Mouse (Mus musculus) hindbrain, embryonic 13.5 days (tissue): Measurements from ENCODE around the gene Ces4a. TPM values are rescaled to one million over a fixed set of nuclear protein-coding genes. Genes with fewer than 3 reads are reported as not detected.

Experiments
- ATAC-seq: fragments of 200-750 bp; cut with Nextera tagmentation; 2 replicates; pipeline ENCODE4 v1.8.0; 2017; ENCODE audit warnings: moderate TSS enrichment; ENCODE audit not compliant: low FRiP score
- H3K27ac ChIP-seq: fragments of 300-500 bp; sonication (generic); 2 replicates; pipeline ENCODE4 v1.5.1; 2015; ENCODE audit warnings: inconsistent platforms, mild to moderate bottlenecking, moderate library complexity
- H3K27me3 ChIP-seq: fragments of 300-500 bp; sonication (generic); 2 replicates; pipeline ENCODE4 v1.6.1; 2015; ENCODE audit warnings: mild to moderate bottlenecking, inconsistent platforms
- H3K36me3 ChIP-seq: fragments of 300-500 bp; sonication (generic); 2 replicates; pipeline ENCODE4 v1.6.1; 2015; ENCODE audit warnings: mild to moderate bottlenecking, inconsistent platforms
- H3K4me1 ChIP-seq: fragments of 300-500 bp; sonication (generic); replicated peaks from 2 replicates; pipeline ENCODE4 v1.6.1; 2015; ENCODE audit warnings: inconsistent platforms
- H3K4me2 ChIP-seq: fragments of 300-500 bp; sonication (generic); 2 replicates; pipeline ENCODE4 v1.6.1; 2015; ENCODE audit warnings: inconsistent platforms, mild to moderate bottlenecking, moderate library complexity
- H3K4me3 ChIP-seq: fragments of 300-500 bp; sonication (generic); 2 replicates; pipeline ENCODE4 v1.5.1; 2015; ENCODE audit warnings: mild to moderate bottlenecking, inconsistent platforms
- H3K9ac ChIP-seq: fragments of 300-500 bp; sonication (generic); 2 replicates; pipeline ENCODE4 v1.6.1; 2015; ENCODE audit warnings: mild to moderate bottlenecking, inconsistent platforms
- H3K9me3 ChIP-seq: fragments of 300-500 bp; sonication (generic); 2 replicates; pipeline ENCODE4 v1.6.1; 2016; ENCODE audit warnings: inconsistent platforms
- WGBS: fragments of 180-500 bp; shearing (Covaris S2); methylation state at CpG from one replicate; pipeline ENCODE4 v1.1.7; 2015; 5-methylcytosine and 5-hydroxymethylcytosine counted together
- polyA plus RNA-seq: library from polyadenylated mRNA; unstranded; fragments of >200 nt; fragmentation: Nextera tagmentation; extraction: Ambion mirVana; gene quantifications from 2 replicates; pipeline ENCODE4 v1.2.1, GENCODE M21; 2015

The Ces4a gene
- polyA plus RNA-seq, 1 experiment from 2014 or later, result not detected

DNA sequence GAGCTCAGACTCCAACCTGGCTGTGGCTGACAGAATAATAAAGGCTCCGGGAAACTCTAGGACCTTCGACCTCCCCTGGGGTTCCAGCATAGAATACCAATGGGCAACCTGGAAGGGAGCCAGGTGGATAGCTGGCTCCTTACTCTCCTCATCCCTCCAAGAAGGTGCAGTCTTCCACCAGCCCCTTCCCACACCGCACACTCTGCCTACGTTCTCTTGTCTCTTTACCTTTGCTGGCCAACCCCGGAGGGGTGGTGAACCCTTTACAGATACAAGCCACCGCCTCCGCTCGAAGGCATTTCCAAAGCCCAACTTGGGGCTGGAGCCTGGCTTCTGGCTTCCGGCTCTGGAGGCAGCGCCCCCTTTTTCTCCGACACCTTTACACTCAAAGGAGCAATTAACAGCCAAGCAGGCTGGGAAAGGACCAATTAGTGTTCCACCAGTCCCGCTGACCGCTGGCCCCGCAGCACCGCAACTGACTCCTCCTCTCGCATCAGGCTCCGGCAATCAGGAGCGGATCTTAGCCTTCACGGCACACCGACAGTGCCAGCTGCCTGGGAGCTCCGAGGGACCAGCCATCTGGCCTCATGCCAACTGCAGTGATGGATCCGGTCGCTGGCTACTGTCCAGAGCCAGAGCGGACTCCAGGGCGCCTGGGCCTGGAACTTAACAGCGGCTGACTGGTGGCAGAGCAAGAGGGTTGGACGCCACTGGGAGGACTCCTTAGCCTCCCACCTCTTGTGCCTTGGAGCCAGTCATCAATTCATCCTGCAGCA, 21.2 kb downstream of the Ces4a start:
- WGBS, result 1% methylated on average over 27 of the region's 27 CpGs
- peaks cover 14% of the 10 kb centered on the region for H3K4me1 ChIP-seq
- peak overlapping the region; percentile 59 for H3K27ac ChIP-seq
- peak overlapping the region; percentile 64; the same call in 1 of the 2 replicates for H3K9ac ChIP-seq
- no peaks in the 10 kb centered on the region for H3K9me3 ChIP-seq
- peak overlapping the region; percentile 39 for H3K4me3 ChIP-seq
- no peaks in the 10 kb centered on the region for H3K36me3 ChIP-seq
- peaks cover 29% of the 10 kb centered on the region for H3K27me3 ChIP-seq
- peak; percentile 95 for ATAC-seq
- peak overlapping the region; percentile 62 for H3K4me2 ChIP-seq

DNA sequence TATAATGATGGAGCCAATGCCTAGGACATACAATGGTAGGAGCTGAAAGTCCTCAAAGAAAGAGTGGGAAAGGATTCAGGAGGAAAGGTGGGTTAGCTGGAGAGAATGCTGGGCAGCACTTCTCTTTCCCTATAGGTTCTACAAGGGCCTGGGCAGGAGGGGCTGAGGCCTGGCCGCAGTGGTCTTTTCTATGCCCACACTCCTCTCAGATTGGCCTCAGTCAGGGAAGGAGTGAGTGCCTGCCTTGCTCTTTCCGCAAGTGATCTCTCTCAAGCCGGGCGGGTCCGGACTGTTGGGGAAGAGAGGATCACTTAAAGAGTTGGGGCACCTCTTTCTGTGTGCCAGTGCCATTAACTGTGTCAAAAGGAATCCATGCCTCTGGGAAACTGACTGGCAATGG, 22.7 kb downstream of the Ces4a start:
- no peak overlapping the region for H3K4me3 ChIP-seq
- peaks cover 14% of the 10 kb centered on the region for H3K4me1 ChIP-seq
- no peak overlapping the region for H3K9ac ChIP-seq
- 92% methylated on average over 5 of the region's 5 CpGs for WGBS
- no peak overlapping the region for H3K4me2 ChIP-seq
- ATAC-seq, result no peak
- no peaks in the 10 kb centered on the region for H3K9me3 ChIP-seq
- no peaks in the 10 kb centered on the region for H3K36me3 ChIP-seq
- no peak overlapping the region for H3K27ac ChIP-seq
- peaks cover 25% of the 10 kb centered on the region for H3K27me3 ChIP-seq

DNA sequence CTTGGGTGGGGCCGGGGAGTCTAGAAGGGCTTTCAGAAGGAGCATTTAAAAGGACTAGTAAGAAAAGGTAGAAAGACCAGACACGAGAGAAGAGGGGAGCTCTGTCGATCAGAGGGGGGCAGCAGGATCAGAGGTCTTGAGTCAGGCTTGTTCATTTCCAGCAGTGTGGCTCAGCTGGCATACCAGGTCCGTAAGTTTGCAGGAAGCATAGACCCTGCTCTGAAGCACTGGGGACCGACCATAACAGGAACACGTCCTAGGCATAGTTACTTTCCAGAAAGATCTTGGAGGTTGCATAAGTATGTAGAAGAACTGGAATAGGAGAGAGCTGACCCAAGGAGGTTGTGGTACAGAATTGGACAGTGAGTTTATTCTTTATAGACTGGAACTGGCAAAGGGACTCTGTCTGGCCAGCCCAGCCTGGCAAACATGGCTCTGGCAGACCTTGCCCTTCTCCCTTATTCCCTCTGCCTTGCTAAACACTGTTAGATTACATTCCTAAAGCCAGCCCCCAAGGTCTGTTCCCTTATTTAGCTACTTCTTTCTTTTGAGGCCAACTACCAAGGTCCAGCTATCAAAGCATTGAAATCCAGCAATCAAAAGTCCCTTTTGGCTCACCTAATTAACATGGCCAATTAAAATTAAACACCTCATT, 23.6 kb downstream of the Ces4a start:
- Histone ChIP-seq H3K9me3 (no peaks in the 10 kb centered on the region), H3K9ac (no peak overlapping the region), H3K27me3 (peaks cover 21% of the 10 kb centered on the region), H3K4me2 (no peak overlapping the region), H3K4me1 (peaks cover 14% of the 10 kb centered on the region), H3K27ac (no peak overlapping the region), H3K4me3 (no peak overlapping the region), H3K36me3 (no peaks in the 10 kb centered on the region)
- ATAC-seq, result no peak
- WGBS, result 85% methylated on average over 6 of the region's 6 CpGs

DNA sequence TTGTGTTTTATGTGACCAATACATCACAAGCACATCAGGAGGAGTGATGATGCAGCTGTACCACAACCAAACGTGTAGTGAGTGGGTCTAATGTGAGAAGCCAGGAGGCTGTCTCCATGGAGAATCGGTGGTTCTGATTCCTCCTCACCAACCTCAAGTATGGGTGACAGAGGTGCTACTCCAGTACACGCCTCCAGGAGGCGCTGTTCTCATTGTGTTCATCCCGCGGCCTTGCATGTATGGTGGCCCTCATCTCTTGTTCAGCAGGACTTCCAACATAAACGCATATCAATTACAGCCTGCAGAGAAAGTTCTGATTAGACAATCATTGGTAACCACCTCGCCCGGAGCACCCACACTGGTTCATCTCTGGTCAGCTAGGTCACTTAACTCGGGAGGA, 26.0 kb downstream of the Ces4a start:
- 56% methylated on average over 10 of the region's 10 CpGs for WGBS
- no peak for ATAC-seq
- H3K9me3 ChIP-seq, result no peaks in the 10 kb centered on the region
- no peak overlapping the region for H3K4me2 ChIP-seq
- no peak overlapping the region for H3K9ac ChIP-seq
- H3K27me3 ChIP-seq, result peaks cover 14% of the 10 kb centered on the region
- no peak overlapping the region for H3K4me3 ChIP-seq
- no peak overlapping the region for H3K27ac ChIP-seq
- H3K36me3 ChIP-seq, result no peaks in the 10 kb centered on the region
- peaks cover 9% of the 10 kb centered on the region for H3K4me1 ChIP-seq

DNA sequence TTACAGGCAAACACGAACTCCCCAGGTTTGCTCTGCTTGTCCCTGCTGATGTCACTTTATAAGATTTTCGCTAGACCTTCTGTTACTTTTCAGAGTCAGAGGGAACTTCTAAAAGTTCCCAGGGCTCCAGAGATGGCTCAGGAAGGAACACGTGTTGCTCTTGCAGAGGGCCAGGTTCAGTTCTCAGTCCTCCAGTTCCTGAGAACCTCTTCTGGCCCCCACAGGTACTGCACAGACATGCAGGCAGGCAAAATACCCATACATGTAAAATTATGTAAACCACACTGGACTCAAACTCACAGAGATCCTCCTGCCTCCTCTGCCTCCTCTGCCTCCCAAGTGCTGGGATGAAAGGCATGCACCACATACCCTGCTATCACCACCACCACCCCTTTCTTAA, 26.5 kb downstream of the Ces4a start:
- 77% methylated on average over 3 of the region's 3 CpGs for WGBS
- no peak overlapping the region for H3K27ac ChIP-seq
- H3K4me2 ChIP-seq, result no peak overlapping the region
- no peaks in the 10 kb centered on the region for H3K36me3 ChIP-seq
- peaks cover 4% of the 10 kb centered on the region for H3K4me1 ChIP-seq
- no peak overlapping the region for H3K9ac ChIP-seq
- no peak overlapping the region for H3K4me3 ChIP-seq
- H3K9me3 ChIP-seq, result no peaks in the 10 kb centered on the region
- peaks cover 14% of the 10 kb centered on the region for H3K27me3 ChIP-seq
- no peak for ATAC-seq

DNA sequence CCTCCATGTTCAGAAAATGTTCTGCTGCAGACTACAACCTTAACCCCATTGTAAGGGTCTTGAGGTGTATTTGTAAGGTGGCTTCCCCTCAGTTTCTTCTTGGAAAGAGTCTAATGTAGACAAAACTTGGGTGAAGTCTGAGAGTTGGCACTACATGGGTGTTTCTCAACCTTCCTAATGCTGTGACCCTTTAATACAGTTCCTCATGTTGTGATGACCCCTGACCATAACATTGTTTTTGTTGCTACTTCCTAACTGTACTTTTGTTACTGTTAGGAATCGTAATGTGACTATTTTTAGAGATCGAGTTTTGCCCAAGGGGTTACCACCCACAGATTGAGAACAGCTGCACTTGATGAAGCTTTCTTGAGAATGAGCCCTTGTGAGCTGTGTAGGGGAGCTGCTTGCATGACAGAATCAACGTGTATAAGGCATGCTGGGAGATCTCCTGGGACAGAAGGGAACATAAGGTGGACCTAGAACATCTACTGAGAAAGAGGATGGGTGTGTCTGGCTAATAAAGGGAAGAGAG, 29.6 kb downstream of the Ces4a start:
- Histone ChIP-seq H3K9ac (no peak overlapping the region), H3K4me3 (no peak overlapping the region), H3K9me3 (no peaks in the 10 kb centered on the region), H3K4me1 (no peaks in the 10 kb centered on the region), H3K4me2 (no peak overlapping the region), H3K36me3 (no peaks in the 10 kb centered on the region), H3K27ac (no peak overlapping the region), H3K27me3 (no peaks in the 10 kb centered on the region)
- no peak for ATAC-seq
- WGBS, result 62% methylated on average over 3 of the region's 3 CpGs

DNA sequence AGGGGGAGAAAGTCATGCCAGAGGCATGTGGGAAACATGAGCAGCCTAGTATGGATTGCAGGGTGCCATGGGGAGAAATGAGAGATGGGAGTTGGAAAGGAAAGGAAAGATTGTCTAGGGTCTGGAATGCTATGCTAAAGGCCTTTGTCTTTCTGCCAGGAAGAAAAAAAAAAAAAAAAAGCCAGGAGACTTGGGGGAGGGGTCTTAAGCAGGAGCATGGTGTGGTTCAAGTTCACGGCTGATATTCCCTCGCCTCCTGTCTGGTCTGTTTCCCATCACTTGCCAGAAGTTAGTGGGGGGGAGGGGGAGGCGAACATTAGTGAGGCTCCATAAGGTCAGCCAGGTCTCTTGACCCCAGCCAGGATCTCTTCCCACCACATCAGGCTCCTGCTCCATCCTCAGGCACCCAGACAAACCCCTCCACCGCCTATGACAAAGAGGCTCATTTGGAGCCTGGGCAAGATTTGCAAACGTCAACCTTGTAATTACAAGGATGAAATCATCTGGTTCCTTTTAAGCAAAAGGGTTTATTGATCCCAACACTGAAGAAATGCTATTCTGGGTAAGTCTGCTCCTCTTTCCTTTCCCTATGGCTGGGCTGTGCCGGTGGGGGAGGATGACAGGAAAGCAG, 32.8 kb downstream of the Ces4a start:
- H3K9me3 ChIP-seq, result no peaks in the 10 kb centered on the region
- H3K27ac ChIP-seq, result no peak overlapping the region
- no peak overlapping the region for H3K4me3 ChIP-seq
- H3K4me1 ChIP-seq, result no peaks in the 10 kb centered on the region
- H3K36me3 ChIP-seq, result no peaks in the 10 kb centered on the region
- H3K9ac ChIP-seq, result no peak overlapping the region
- H3K4me2 ChIP-seq, result no peak overlapping the region
- no peak for ATAC-seq
- WGBS, result 39% methylated on average over 6 of the region's 6 CpGs
- no peaks in the 10 kb centered on the region for H3K27me3 ChIP-seq

DNA sequence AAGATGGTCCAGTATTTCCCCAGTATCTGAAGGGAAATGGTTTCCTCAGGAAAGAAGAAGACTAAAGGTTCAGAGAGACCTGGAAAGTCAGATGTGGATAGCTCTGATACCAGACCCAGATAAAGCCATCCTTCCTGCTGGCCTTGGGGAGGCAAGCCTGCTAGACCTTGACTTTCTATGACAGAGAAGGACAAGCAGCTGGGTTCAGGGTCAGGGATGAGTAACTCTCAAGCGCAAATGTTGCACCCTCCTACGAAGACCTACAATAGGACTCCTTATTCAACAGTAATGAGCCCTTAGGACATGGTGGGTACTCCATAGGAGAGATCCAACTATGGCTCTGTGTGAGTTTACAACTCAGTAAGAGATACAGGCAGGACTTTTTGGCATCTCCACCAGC, 33.6 kb downstream of the Ces4a start:
- Histone ChIP-seq H3K9me3 (no peaks in the 10 kb centered on the region), H3K27me3 (no peaks in the 10 kb centered on the region), H3K36me3 (no peaks in the 10 kb centered on the region), H3K4me2 (no peak overlapping the region), H3K9ac (no peak overlapping the region), H3K27ac (no peak overlapping the region), H3K4me3 (no peak overlapping the region), H3K4me1 (0 out of 2 replicates have a peak, but pooled peaks cover 3% of the 10 kb centered on the region)
- WGBS, result 92% methylated on average over 2 of the region's 2 CpGs
- ATAC-seq, result no peak

DNA sequence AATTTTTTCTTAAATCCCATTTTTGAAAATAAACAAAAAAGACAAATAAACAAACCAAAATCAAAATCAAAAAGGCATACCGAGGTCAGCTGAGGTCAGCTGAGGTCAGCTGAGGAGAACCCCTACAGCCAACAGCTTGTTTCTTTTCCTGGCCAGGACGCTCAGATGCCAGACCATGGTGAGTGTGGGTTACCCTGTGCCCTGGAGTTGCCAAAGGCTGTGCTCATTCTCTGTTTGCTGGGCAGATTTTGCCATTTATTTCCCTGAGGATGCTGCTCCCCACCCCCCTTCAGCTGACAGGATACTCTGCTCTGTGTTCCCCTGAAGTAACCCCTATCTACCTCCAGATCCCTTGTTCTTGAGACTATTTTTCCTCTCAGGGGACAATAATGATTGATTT, 35.5 kb downstream of the Ces4a start:
- no peaks in the 10 kb centered on the region for H3K9me3 ChIP-seq
- 78% methylated on average over 2 of the region's 2 CpGs for WGBS

DNA sequence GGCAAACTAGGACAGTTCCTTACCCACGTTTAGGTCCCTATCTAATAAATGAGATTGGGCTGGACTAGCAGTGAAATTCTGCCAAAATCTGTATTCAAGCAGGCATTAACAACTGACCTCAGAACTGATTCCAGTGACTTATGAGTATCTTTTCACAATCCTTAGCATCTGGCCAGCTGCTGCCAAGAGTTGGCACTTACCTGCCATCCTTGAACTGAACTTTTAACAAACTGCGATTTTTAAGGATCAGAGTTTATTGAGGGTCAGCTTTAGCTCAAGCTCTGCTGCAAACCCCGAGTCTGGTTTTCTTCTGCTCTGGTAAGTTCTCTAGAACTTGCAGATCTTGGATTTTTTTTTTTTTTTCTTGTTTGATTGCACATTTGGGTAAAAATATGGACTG, 38.0 kb downstream of the Ces4a start:
- Histone ChIP-seq H3K4me1 (peaks cover 20% of the 10 kb centered on the region), H3K27ac (no peak overlapping the region), H3K27me3 (no peaks in the 10 kb centered on the region), H3K4me2 (peak overlapping the region; percentile 75; the same call in 1 of the 2 replicates), H3K9ac (no peak overlapping the region), H3K36me3 (no peaks in the 10 kb centered on the region), H3K4me3 (no peak overlapping the region), H3K9me3 (no peaks in the 10 kb centered on the region)
- ATAC-seq, result no peak
- 56% methylated on average over 3 of the region's 3 CpGs for WGBS

More for the DNA sequence above, 35.5 kb downstream of the Ces4a start:
- ATAC-seq, result no peak
- Histone ChIP-seq H3K4me1 (peaks cover 6% of the 10 kb centered on the region), H3K27ac (no peak overlapping the region), H3K27me3 (no peaks in the 10 kb centered on the region), H3K36me3 (no peaks in the 10 kb centered on the region), H3K4me3 (no peak overlapping the region), H3K9ac (no peak overlapping the region), H3K4me2 (no peak overlapping the region)

DNA sequence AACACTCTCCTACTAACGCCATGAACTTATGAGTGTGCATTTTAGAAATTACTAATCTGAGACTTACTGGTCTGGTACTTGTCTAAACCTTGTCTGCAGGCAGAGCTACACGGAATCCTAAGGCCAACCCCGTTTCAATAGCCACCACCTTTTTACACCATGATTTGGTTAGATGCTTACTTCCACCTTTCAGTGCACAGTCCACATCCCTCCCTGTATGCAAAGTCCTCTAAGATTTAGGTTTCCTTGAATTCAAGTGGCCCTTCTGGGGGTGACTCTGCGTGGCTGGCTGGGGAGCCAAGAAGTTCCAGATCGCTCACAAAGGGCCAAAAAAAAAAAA, 38.4 kb downstream of the Ces4a start:
- H3K9me3 ChIP-seq, result no peaks in the 10 kb centered on the region
- no peaks in the 10 kb centered on the region for H3K27me3 ChIP-seq
- peak overlapping the region; percentile 91 for H3K27ac ChIP-seq
- H3K9ac ChIP-seq, result peak overlapping the region; percentile 88
- H3K4me3 ChIP-seq, result peak overlapping the region; percentile 90
- H3K4me1 ChIP-seq, result peaks cover 20% of the 10 kb centered on the region
- ATAC-seq, result peak; percentile 26; the same call in 1 of the 2 replicates
- no peaks in the 10 kb centered on the region for H3K36me3 ChIP-seq
- H3K4me2 ChIP-seq, result peak overlapping the region; percentile 75
- WGBS, result 3% methylated on average over 5 of the region's 5 CpGs

DNA sequence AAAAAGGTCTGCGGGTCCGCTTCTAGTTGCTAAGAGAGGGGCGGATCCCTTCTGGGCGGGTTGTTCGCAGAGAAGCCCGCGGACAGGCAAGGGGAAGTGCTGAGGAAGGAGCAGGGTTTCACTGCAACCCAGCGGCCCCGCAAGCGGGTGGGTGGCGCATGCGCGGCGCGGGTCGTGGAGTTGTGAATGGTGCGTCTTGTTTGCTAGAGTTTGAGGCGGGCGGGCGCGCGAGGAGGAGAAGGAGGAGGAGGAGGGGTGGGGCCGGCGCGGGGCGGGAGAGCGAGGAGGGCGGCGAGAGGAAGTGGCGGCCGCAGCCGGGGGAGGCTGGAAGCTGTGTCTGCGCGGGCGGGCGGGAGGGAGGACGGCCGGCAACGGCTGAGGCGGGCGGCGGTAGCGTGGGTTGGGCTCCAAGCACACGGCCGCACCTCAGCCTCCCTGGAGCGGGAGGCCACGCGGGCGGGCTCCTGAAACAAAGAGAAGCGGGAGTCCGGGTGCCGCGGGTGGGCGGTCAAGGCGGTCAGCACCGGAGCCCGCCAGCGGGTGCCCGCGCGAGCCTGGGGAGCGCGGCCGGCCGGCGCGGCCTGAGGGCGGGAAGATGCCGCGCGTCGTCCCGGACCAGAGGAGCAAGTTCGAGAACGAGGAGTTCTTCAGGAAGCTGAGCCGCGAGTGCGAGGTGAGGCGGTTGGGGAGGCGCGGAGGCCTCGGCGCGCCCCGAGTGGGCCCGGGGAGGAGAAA, 38.9 kb downstream of the Ces4a start, which contains the start of gene Cbfb:
Gene Cbfb, plus strand, starts transcription at position 294 of the 735 bp plus-strand sequence.
- Histone ChIP-seq H3K4me1 (peaks cover 20% of the 10 kb centered on the region), H3K9me3 (no peaks in the 10 kb centered on the region), H3K4me3 (peak within 1 kb of the TSS; percentile 90), H3K27me3 (no peaks in the 10 kb centered on the region), H3K4me2 (peak within 1 kb of the TSS; percentile 75), H3K27ac (peak within 1 kb of the TSS; percentile 91), H3K9ac (peak within 1 kb of the TSS; percentile 88), H3K36me3 (no peaks in the 10 kb centered on the region)
- peak; percentile 96 for ATAC-seq
- under 1% methylated on average over 56 of the region's 86 CpGs for WGBS
